Mouse (Mus musculus): ENCODE measurements at regions not wholly inside any gene's neighbourhood (a gene's known extent, or its start where the extent isn't known, plus 50 kb on each side); places are given as distances from the start of the nearest gene placed in this dataset.

DNA sequence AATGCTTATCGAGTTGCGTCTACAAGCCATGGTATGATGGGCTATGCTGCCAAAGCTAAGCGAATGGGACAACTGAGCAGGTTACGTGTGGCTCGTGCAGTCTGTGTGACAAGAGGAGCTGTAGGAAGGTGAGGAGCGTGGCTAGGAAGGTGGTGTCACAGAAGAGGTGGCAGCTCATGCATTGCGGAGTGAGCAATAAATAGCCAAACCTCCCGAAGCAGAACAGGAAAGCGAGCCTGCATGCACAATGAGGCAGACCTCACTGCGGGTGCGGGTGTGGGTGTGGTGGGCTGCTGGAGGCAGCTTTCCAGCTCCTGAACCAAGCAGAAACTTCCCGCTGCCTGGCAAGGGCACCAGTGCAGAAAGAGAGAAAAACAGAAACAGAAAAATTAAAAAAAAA, 181.5 kb downstream of the CK137956 start:
- Histone ChIP-seq H3K27ac (ENCODE audit: low read depth, low read length) (no peak overlapping the region), H3K27me3 (ENCODE audit: control insufficient read depth, insufficient read depth, low read length) (no peaks in the 10 kb centered on the region), H3K4me3 (ENCODE audit: low read depth, low read length) (no peak overlapping the region), H3K9ac (ENCODE audit: low read length) (no peak overlapping the region), H3K4me1 (ENCODE audit: control insufficient read depth, insufficient read depth, low read length) (no peaks in the 10 kb centered on the region), H3K36me3 (ENCODE audit: control insufficient read depth, insufficient read depth, low read length) (no peaks in the 10 kb centered on the region), H3K9me3 (ENCODE audit: control insufficient read depth, low read length) (no peaks in the 10 kb centered on the region), H3K4me2 (ENCODE audit: low read depth) (no peak overlapping the region)
- ATAC-seq (ENCODE audit: insufficient read depth, low FRiP score, low TSS enrichment): no peak
- DNase-seq (ENCODE audit: low spot score): no peak
- WGBS: 77% methylated on average over 12 of the region's 12 CpGs

- no peak for ATAC-seq (ENCODE audit: insufficient read depth, low FRiP score, low TSS enrichment)
- WGBS: 69% methylated on average over 3 of the region's 3 CpGs
- no peak overlapping the region for H3K9ac ChIP-seq (ENCODE audit: low read length)
- DNase-seq (ENCODE audit: low spot score): no peak
- H3K4me1 ChIP-seq (ENCODE audit: control insufficient read depth, insufficient read depth, low read length): peaks cover 6% of the 10 kb centered on the region; the same call in 1 of the 2 replicates
- H3K4me3 ChIP-seq (ENCODE audit: low read depth, low read length): no peak overlapping the region
- H3K9me3 ChIP-seq (ENCODE audit: control insufficient read depth, low read length): no peaks in the 10 kb centered on the region
- H3K27me3 ChIP-seq (ENCODE audit: control insufficient read depth, insufficient read depth, low read length): no peaks in the 10 kb centered on the region
- no peak overlapping the region for H3K4me2 ChIP-seq (ENCODE audit: low read depth)
- H3K36me3 ChIP-seq (ENCODE audit: control insufficient read depth, insufficient read depth, low read length): no peaks in the 10 kb centered on the region
- H3K27ac ChIP-seq (ENCODE audit: low read depth, low read length): no peak overlapping the region
These were observed 185.0 kb downstream of the CK137956 start for GRCm38 (mm10) chr4:127785786-127786185.

DNA sequence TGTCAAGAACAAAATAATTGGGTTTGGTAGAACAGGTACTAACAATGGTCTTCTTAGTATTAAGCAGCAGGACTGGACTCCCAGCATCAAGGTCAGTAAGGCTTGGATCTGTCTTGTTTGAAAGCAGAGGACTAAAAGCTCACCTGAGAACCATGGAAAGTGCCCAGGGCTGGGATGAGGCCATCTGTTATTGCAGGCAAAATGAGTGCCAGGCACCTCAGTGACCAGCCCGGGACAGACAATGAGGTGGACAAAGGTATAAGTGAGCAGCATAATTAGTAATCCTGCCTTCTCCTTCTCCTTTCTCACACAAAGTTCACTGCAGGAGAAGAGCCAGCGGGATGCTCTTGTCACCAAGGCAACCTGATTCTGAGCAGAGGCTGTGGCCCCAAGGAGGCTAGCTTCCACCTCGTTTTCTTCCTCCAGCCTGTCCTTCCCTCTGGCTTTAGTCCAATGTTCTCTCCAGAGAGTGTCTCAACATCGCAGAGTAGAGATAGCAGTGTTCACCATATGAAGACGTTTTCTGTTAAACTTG, 198.7 kb downstream of the CK137956 start:
- 48% methylated on average over 5 of the region's 5 CpGs for WGBS
- no peak for DNase-seq (ENCODE audit: low spot score)

DNA sequence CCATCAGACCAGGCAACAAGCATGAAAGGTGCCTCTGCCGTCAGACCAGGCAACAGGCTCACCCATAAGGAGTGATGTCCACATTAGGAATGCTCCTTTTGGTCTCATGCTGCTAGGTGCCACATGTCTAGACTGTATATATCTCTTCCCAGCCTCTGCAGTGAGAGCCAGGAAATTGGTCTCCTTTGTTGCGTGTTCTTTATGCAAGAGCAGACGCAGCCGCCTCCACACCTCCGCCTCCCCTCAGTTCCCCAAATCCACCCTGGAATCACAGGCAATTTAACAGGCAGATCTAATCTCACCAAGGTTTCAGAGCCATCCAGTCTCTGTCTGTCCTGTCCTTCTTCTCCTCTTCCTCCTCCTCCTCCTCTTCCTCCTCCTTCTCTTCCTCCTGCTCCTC, 207.0 kb downstream of the CK137956 start:
- ATAC-seq (ENCODE audit: insufficient read depth, low FRiP score, low TSS enrichment): no peak
- no peak overlapping the region for H3K4me3 ChIP-seq (ENCODE audit: low read depth, low read length)

More for the DNA sequence above, 198.7 kb downstream of the CK137956 start:
- no peaks in the 10 kb centered on the region for H3K36me3 ChIP-seq (ENCODE audit: control insufficient read depth, insufficient read depth, low read length)
- H3K4me2 ChIP-seq (ENCODE audit: low read depth): no peak overlapping the region
- no peaks in the 10 kb centered on the region for H3K27me3 ChIP-seq (ENCODE audit: control insufficient read depth, insufficient read depth, low read length)
- H3K4me3 ChIP-seq (ENCODE audit: low read depth, low read length): no peak overlapping the region
- no peak overlapping the region for H3K27ac ChIP-seq (ENCODE audit: low read depth, low read length)
- no peak for ATAC-seq (ENCODE audit: insufficient read depth, low FRiP score, low TSS enrichment)
- H3K9me3 ChIP-seq (ENCODE audit: control insufficient read depth, low read length): no peaks in the 10 kb centered on the region
- H3K4me1 ChIP-seq (ENCODE audit: control insufficient read depth, insufficient read depth, low read length): no peaks in the 10 kb centered on the region
- H3K9ac ChIP-seq (ENCODE audit: low read length): no peak overlapping the region

GRCm38 (mm10) chr4:127758961-127759360, 211.8 kb downstream of the CK137956 start:
- Histone ChIP-seq H3K4me3 (ENCODE audit: low read depth, low read length) (no peak overlapping the region), H3K27ac (ENCODE audit: low read depth, low read length) (no peak overlapping the region), H3K4me1 (ENCODE audit: control insufficient read depth, insufficient read depth, low read length) (no peaks in the 10 kb centered on the region), H3K36me3 (ENCODE audit: control insufficient read depth, insufficient read depth, low read length) (no peaks in the 10 kb centered on the region), H3K4me2 (ENCODE audit: low read depth) (no peak overlapping the region), H3K9ac (ENCODE audit: low read length) (no peak overlapping the region), H3K27me3 (ENCODE audit: control insufficient read depth, insufficient read depth, low read length) (no peaks in the 10 kb centered on the region), H3K9me3 (ENCODE audit: control insufficient read depth, low read length) (no peaks in the 10 kb centered on the region)
- 91% methylated on average over 9 of the region's 9 CpGs for WGBS
- no peak for ATAC-seq (ENCODE audit: insufficient read depth, low FRiP score, low TSS enrichment)
- DNase-seq (ENCODE audit: low spot score): no peak

More for the DNA sequence above, 207.0 kb downstream of the CK137956 start:
- Histone ChIP-seq H3K9me3 (ENCODE audit: control insufficient read depth, low read length) (no peaks in the 10 kb centered on the region), H3K27ac (ENCODE audit: low read depth, low read length) (no peak overlapping the region), H3K9ac (ENCODE audit: low read length) (no peak overlapping the region), H3K27me3 (ENCODE audit: control insufficient read depth, insufficient read depth, low read length) (no peaks in the 10 kb centered on the region), H3K36me3 (ENCODE audit: control insufficient read depth, insufficient read depth, low read length) (no peaks in the 10 kb centered on the region), H3K4me1 (ENCODE audit: control insufficient read depth, insufficient read depth, low read length) (no peaks in the 10 kb centered on the region), H3K4me2 (ENCODE audit: low read depth) (no peak overlapping the region)
- no peak for DNase-seq (ENCODE audit: low spot score)
- 89% methylated on average over 5 of the region's 5 CpGs for WGBS

GRCm38 (mm10) chr4:127756238-127756637, 214.5 kb downstream of the CK137956 start:
- no peak for DNase-seq (ENCODE audit: low spot score)
- no peaks in the 10 kb centered on the region for H3K9me3 ChIP-seq (ENCODE audit: control insufficient read depth, low read length)
- H3K4me3 ChIP-seq (ENCODE audit: low read depth, low read length): no peak overlapping the region
- no peaks in the 10 kb centered on the region for H3K36me3 ChIP-seq (ENCODE audit: control insufficient read depth, insufficient read depth, low read length)
- H3K4me1 ChIP-seq (ENCODE audit: control insufficient read depth, insufficient read depth, low read length): no peaks in the 10 kb centered on the region
- WGBS: 87% methylated on average over 6 of the region's 6 CpGs
- H3K27me3 ChIP-seq (ENCODE audit: control insufficient read depth, insufficient read depth, low read length): no peaks in the 10 kb centered on the region
- H3K9ac ChIP-seq (ENCODE audit: low read length): no peak overlapping the region
- no peak overlapping the region for H3K4me2 ChIP-seq (ENCODE audit: low read depth)
- H3K27ac ChIP-seq (ENCODE audit: low read depth, low read length): no peak overlapping the region
- ATAC-seq (ENCODE audit: insufficient read depth, low FRiP score, low TSS enrichment): no peak

DNA sequence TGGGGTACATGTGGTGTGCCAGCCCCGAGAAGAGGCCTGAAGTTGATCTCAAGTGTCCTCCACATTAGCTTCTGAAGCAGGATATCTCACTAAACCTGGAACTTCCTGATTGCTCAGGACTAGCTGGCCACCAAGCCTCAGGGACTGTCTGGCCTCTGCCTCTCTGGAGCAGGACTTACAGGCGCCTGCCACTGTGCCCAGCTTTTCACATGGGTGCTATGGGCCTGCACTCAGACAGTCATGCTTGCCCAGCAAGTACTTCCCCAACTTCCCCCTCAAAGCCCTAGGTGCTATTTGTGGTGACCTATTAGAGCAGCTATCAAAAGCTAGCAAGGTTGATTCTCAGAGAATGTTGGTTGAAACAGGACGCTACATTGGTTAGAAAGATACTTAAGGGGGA, 220.0 kb downstream of the CK137956 start:
- Histone ChIP-seq H3K27ac (ENCODE audit: low read depth, low read length) (no peak overlapping the region), H3K27me3 (ENCODE audit: control insufficient read depth, insufficient read depth, low read length) (no peaks in the 10 kb centered on the region), H3K9me3 (ENCODE audit: control insufficient read depth, low read length) (no peaks in the 10 kb centered on the region), H3K4me3 (ENCODE audit: low read depth, low read length) (no peak overlapping the region), H3K9ac (ENCODE audit: low read length) (no peak overlapping the region), H3K4me1 (ENCODE audit: control insufficient read depth, insufficient read depth, low read length) (no peaks in the 10 kb centered on the region), H3K4me2 (ENCODE audit: low read depth) (no peak overlapping the region), H3K36me3 (ENCODE audit: control insufficient read depth, insufficient read depth, low read length) (no peaks in the 10 kb centered on the region)
- WGBS: 91% methylated on average over 3 of the region's 3 CpGs
- DNase-seq (ENCODE audit: low spot score) (no peak), ATAC-seq (ENCODE audit: insufficient read depth, low FRiP score, low TSS enrichment) (no peak)

DNA sequence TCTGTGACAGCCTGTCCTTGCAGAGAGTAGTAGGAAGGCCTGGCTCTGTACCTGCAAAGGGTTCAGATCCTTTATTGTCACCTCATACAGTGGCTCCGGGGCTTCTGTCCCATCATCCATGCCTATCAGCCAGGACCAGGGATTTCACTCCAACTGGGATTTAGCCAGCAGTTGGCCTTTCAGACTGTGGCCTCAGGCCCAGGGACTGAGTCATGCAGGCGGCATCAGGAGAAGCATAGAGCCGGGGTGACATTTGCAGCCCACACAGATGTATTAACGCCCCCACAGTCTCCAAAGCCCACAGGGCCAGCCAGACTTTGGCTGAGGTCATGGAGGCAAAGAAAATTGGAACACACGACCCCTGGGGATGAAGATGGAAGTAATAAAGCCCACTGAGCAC, 222.9 kb downstream of the CK137956 start:
- no peak overlapping the region for H3K27ac ChIP-seq (ENCODE audit: low read depth, low read length)
- H3K4me1 ChIP-seq (ENCODE audit: control insufficient read depth, insufficient read depth, low read length): no peaks in the 10 kb centered on the region
- H3K4me2 ChIP-seq (ENCODE audit: low read depth): no peak overlapping the region
- no peak for ATAC-seq (ENCODE audit: insufficient read depth, low FRiP score, low TSS enrichment)
- no peaks in the 10 kb centered on the region for H3K27me3 ChIP-seq (ENCODE audit: control insufficient read depth, insufficient read depth, low read length)
- no peak overlapping the region for H3K4me3 ChIP-seq (ENCODE audit: low read depth, low read length)
- no peak overlapping the region for H3K9ac ChIP-seq (ENCODE audit: low read length)
- WGBS: 82% methylated on average over 5 of the region's 5 CpGs
- no peak for DNase-seq (ENCODE audit: low spot score)
- no peaks in the 10 kb centered on the region for H3K36me3 ChIP-seq (ENCODE audit: control insufficient read depth, insufficient read depth, low read length)
- H3K9me3 ChIP-seq (ENCODE audit: control insufficient read depth, low read length): no peaks in the 10 kb centered on the region

DNA sequence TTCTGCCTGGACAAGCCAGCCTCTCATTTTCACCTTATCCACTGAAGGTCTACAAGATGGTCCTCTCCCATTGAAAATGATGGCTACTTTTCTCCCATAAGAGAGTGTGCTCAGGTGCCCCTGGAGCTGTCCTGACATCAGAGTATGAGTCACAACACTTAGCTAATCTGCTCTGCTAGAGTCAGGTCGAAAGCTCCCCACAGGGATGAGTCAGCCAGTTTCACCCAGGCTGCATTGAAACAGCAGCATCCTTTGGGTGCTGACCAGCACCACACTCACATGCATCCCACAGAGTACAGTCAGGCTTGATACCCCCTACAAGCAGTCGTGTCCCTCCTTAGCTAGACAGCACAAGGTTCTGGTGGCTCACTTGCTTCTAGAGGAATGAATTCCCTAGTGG, 234.0 kb downstream of the CK137956 start:
- H3K9me3 ChIP-seq (ENCODE audit: control insufficient read depth, low read length): no peaks in the 10 kb centered on the region
- H3K9ac ChIP-seq (ENCODE audit: low read length): no peak overlapping the region
- no peak overlapping the region for H3K27ac ChIP-seq (ENCODE audit: low read depth, low read length)
- no peaks in the 10 kb centered on the region for H3K4me1 ChIP-seq (ENCODE audit: control insufficient read depth, insufficient read depth, low read length)
- no peak for ATAC-seq (ENCODE audit: insufficient read depth, low FRiP score, low TSS enrichment)
- H3K36me3 ChIP-seq (ENCODE audit: control insufficient read depth, insufficient read depth, low read length): no peaks in the 10 kb centered on the region
- no peak overlapping the region for H3K4me2 ChIP-seq (ENCODE audit: low read depth)
- H3K27me3 ChIP-seq (ENCODE audit: control insufficient read depth, insufficient read depth, low read length): no peaks in the 10 kb centered on the region
- whole genome bisulfite sequencing: 92% methylated on average over 2 of the region's 2 CpGs
- no peak overlapping the region for H3K4me3 ChIP-seq (ENCODE audit: low read depth, low read length)
- no peak for DNase-seq (ENCODE audit: low spot score)
